Mouse (Mus musculus) kidney, postnatal 0 days (tissue): ENCODE data around the gene Mfap1a. TPM values are rescaled to one million over a fixed set of nuclear protein-coding genes. Genes with fewer than 3 reads are reported as not detected.
A peak's percentile ranks its signal among the peaks of the same experiment; 100 is the strongest.
"Not testable (repeated sequence)": the region's sequence is repeated elsewhere in the genome, so short reads cannot be mapped to it uniquely, and the experiment has no call there.

Source experiments
- ATAC-seq: fragments of 200-750 bp; cut with Nextera tagmentation; replicated peaks from 2 replicates; pipeline ENCODE4 v1.8.0; 2017; ENCODE audit warnings: low read depth, moderate number of reproducible peaks, moderate TSS enrichment, moderate library complexity; ENCODE audit not compliant: low FRiP score
- DNase-seq: peaks from one replicate; pipeline ENCODE4 v3.0.0-alpha.2; 2016; ENCODE audit warnings: low spot score
- H3K27ac ChIP-seq: fragments of 300-500 bp; sonication (generic); 2 replicates; pipeline ENCODE4 v1.5.1; 2014; ENCODE audit warnings: mild to moderate bottlenecking
- H3K27me3 ChIP-seq: fragments of 300-500 bp; sonication (generic); 2 replicates; pipeline ENCODE4 v1.6.1; 2014; ENCODE audit warnings: low read length, mixed read lengths; ENCODE audit not compliant: insufficient read depth
- H3K36me3 ChIP-seq: fragments of 300-500 bp; sonication (generic); 2 replicates; pipeline ENCODE4 v1.6.1; 2014; ENCODE audit warnings: low read length, mixed read lengths; ENCODE audit not compliant: insufficient read depth
- H3K4me1 ChIP-seq: fragments of 300-500 bp; sonication (generic); replicated peaks from 2 replicates; pipeline ENCODE4 v1.6.1; 2014; ENCODE audit warnings: antibody characterized with exemption, low read length, mixed read lengths; ENCODE audit not compliant: insufficient read depth
- H3K4me2 ChIP-seq: fragments of 300-500 bp; sonication (generic); 2 replicates; pipeline ENCODE4 v1.6.1; 2014; ENCODE audit warnings: mild to moderate bottlenecking, low read length, moderate library complexity, mixed read lengths
- H3K4me3 ChIP-seq: fragments of 300-500 bp; sonication (generic); replicated peaks from 2 replicates; pipeline ENCODE4 v1.5.1; 2014; ENCODE audit warnings: low read depth, low read length
- H3K9ac ChIP-seq: fragments of 300-500 bp; sonication (generic); 2 replicates; pipeline ENCODE4 v1.6.1; 2014; ENCODE audit warnings: low read depth, low read length
- H3K9me3 ChIP-seq: fragments of 300-500 bp; sonication (generic); replicated peaks from 2 replicates; pipeline ENCODE4 v1.6.1; 2016; ENCODE audit warnings: low read length, inconsistent platforms, mixed read lengths
- CTCF ChIP-seq: IDR thresholded peaks from 2 replicates; pipeline ENCODE4 v1.5.1; 2016; ENCODE audit warnings: antibody characterized with exemption, low read depth, mild to moderate bottlenecking, moderate library complexity
- WGBS: fragments of 180-500 bp; shearing (Covaris S2); extraction: QIAGEN DNeasy Blood & Tissue Kit; methylation state at CpG from one replicate; pipeline ENCODE4 v1.1.7; 2014; 5-methylcytosine and 5-hydroxymethylcytosine counted together
- polyA plus RNA-seq: library from polyadenylated mRNA; unstranded; fragments of >200 nt; fragmentation: Nextera tagmentation; extraction: Ambion mirVana; gene quantifications from 2 replicates; pipeline ENCODE4 v1.2.1, GENCODE M21; 2015

Mfap1a gene
- polyA plus RNA-seq, 1 experiment from 2014 or later, result 16.6 TPM

GRCm38 (mm10) chr2:121480498-121480897, 26.0 kb downstream of the Mfap1a start:
- Histone ChIP-seq H3K9ac (no peak overlapping the region), H3K27me3 (no peaks in the 10 kb centered on the region), H3K4me3 (no peak overlapping the region), H3K27ac (no peak overlapping the region), H3K9me3 (no peaks in the 10 kb centered on the region), H3K36me3 (no peaks in the 10 kb centered on the region), H3K4me2 (no peak overlapping the region), H3K4me1 (no peaks in the 10 kb centered on the region)
- no peak for ATAC-seq
- WGBS, result 57% methylated on average over 3 of the region's 3 CpGs
- peak; percentile 31 for DNase-seq
- TF ChIP-seq CTCF, result peak; percentile 61

- no peaks in the 10 kb centered on the region for H3K4me1 ChIP-seq
- H3K27me3 ChIP-seq, result no peaks in the 10 kb centered on the region
- ATAC-seq, result no peak
- no peak for TF ChIP-seq CTCF
- no peak overlapping the region for H3K4me2 ChIP-seq
- H3K9ac ChIP-seq, result no peak overlapping the region
- H3K4me3 ChIP-seq, result no peak overlapping the region
- DNase-seq, result no peak
- H3K27ac ChIP-seq, result no peak overlapping the region
- H3K9me3 ChIP-seq, result no peaks in the 10 kb centered on the region
- no peaks in the 10 kb centered on the region for H3K36me3 ChIP-seq
- WGBS, result 82% methylated on average over 3 of the region's 3 CpGs
These were observed 28.8 kb downstream of the Mfap1a start for GRCm38 (mm10) chr2:121477491-121478266.

- 93% methylated on average over 2 of the region's 2 CpGs for WGBS
- not testable (repeated sequence) for H3K27me3 ChIP-seq, H3K4me3 ChIP-seq
These were observed 31.2 kb downstream of the Mfap1a start for GRCm38 (mm10) chr2:121475306-121475705.

GRCm38 (mm10) chr2:121474180-121474535, 32.3 kb downstream of the Mfap1a start:
- ATAC-seq, result 0 out of 2 replicates have a peak, but pooled peaks have one; percentile 8
- Histone ChIP-seq H3K9me3 (no peaks in the 10 kb centered on the region), H3K4me1 (no peaks in the 10 kb centered on the region), H3K4me2 (peak overlapping the region; percentile 62), H3K4me3 (peak overlapping the region; percentile 60), H3K9ac (peak overlapping the region; percentile 72; the same call in 1 of the 2 replicates), H3K36me3 (no peaks in the 10 kb centered on the region), H3K27me3 (no peaks in the 10 kb centered on the region), H3K27ac (peak overlapping the region; percentile 81; the same call in 1 of the 2 replicates)
- TF ChIP-seq CTCF, result no peak
- no peak for DNase-seq
- 33% methylated on average over 8 of the region's 8 CpGs for WGBS

More at GRCm38 (mm10) chr2:121475306-121475705, 31.2 kb downstream of the Mfap1a start:
- H3K9ac ChIP-seq, H3K36me3 ChIP-seq, H3K4me2 ChIP-seq, H3K27ac ChIP-seq, ATAC-seq, H3K4me1 ChIP-seq, DNase-seq, H3K9me3 ChIP-seq: not testable (repeated sequence)

GRCm38 (mm10) chr2:121473301-121474179, 32.9 kb downstream of the Mfap1a start, which contains the start of gene Mfap1b:
Gene Mfap1b (minus strand): TSS chr2:121474067.
- ATAC-seq (peak; percentile 93), DNase-seq (peak; percentile 97)
- Histone ChIP-seq H3K4me3 (peak within 1 kb of the TSS; percentile 60), H3K4me2 (peak within 1 kb of the TSS; percentile 62), H3K9ac (peak within 1 kb of the TSS; percentile 72), H3K27ac (peak within 1 kb of the TSS; percentile 81)
- not testable (repeated sequence) for H3K9me3 ChIP-seq, H3K27me3 ChIP-seq, H3K36me3 ChIP-seq, H3K4me1 ChIP-seq
- 4% methylated on average over 37 of the region's 41 CpGs for WGBS

- not testable (repeated sequence) for H3K36me3 ChIP-seq, H3K4me2 ChIP-seq, H3K9ac ChIP-seq, H3K4me3 ChIP-seq, H3K4me1 ChIP-seq, H3K27me3 ChIP-seq, ATAC-seq, H3K27ac ChIP-seq, DNase-seq, H3K9me3 ChIP-seq
- WGBS, result 95% methylated on average over 3 of the region's 3 CpGs
These were observed 33.7 kb downstream of the Mfap1a start for GRCm38 (mm10) chr2:121472783-121473182.

- not testable (repeated sequence) for H3K4me3 ChIP-seq, H3K4me1 ChIP-seq, ATAC-seq, H3K27me3 ChIP-seq, H3K36me3 ChIP-seq, H3K9ac ChIP-seq, DNase-seq, H3K27ac ChIP-seq, H3K9me3 ChIP-seq, H3K4me2 ChIP-seq
- 20% methylated on average over 1 of the region's 6 CpGs for WGBS
These were observed 37.5 kb downstream of the Mfap1a start for GRCm38 (mm10) chr2:121468982-121469381.
